Comparison of ENCODE assay signal across 8 mouse cellular contexts in the genomic region with DNA sequence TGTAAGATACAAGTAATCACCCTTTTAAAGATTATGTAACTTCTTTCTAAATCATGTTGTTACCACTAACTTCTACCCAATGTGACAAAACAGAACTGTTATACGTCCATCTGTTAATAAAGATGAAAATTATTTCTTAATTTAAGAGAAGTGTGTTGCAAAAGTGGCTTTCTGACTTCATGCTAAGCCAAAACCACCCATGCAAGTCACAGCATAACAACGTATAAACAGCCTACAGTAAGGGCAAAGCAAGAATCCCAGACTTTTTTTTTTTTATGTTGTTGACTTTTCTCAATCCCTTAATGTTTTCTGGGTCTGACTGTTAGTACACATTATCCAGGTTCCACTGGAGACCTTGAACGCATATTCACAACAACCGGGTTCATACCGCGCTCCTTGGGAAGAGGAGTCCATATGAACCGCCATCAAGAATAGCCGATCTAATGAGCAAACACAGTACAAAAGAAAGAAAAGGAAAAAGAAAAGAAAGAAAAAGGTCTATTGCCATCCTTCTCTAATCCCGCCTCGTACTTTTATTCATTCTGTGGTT. TPM values are rescaled to one million over a fixed set of nuclear protein-coding genes. Genes with fewer than 3 reads are reported as not detected.
DNase-seq lines count a peak whose midpoint lies in the region; ATAC-seq and TF ChIP-seq lines count a peak whose summit lies in the region.

No protein-coding gene starts in this region.

- H3K4me1 ChIP-seq in lung, postnatal 0 days (ENCODE audit: insufficient read depth, low read depth, low read length), result no peaks in the 10 kb centered on the region
- H3K4me1 ChIP-seq in embryonic facial prominence, embryonic 15.5 days, result no peaks in the 10 kb centered on the region
- H3K4me1 ChIP-seq in intestine, embryonic 16.5 days (ENCODE audit: control insufficient read depth, insufficient read depth, low read length), result no peaks in the 10 kb centered on the region; the same call in 1 of the 2 replicates
- peaks cover 7% of the 10 kb centered on the region; the same call in 1 of the 2 replicates for H3K4me1 ChIP-seq in neural tube, embryonic 15.5 days

- no peaks in the 10 kb centered on the region for H3K27me3 ChIP-seq in lung, postnatal 0 days (replicated peaks; ENCODE audit: insufficient read depth, low read length)
- H3K27me3 ChIP-seq in embryonic facial prominence, embryonic 15.5 days, result no peaks in the 10 kb centered on the region
- no peaks in the 10 kb centered on the region for H3K27me3 ChIP-seq in intestine, embryonic 16.5 days (replicated peaks; ENCODE audit: control insufficient read depth, insufficient read depth, low read length)
- no peaks in the 10 kb centered on the region for H3K27me3 ChIP-seq in neural tube, embryonic 15.5 days (replicated peaks)

- peak overlapping the region; percentile 63 for H3K4me3 ChIP-seq in lung, postnatal 0 days (ENCODE audit: low read depth, low read length)
- peak overlapping the region; percentile 70 for H3K4me3 ChIP-seq in embryonic facial prominence, embryonic 15.5 days (replicated peaks)
- H3K4me3 ChIP-seq in intestine, embryonic 16.5 days (ENCODE audit: low read length), result peak overlapping the region; percentile 73
- peak overlapping the region; percentile 72 for H3K4me3 ChIP-seq in neural tube, embryonic 15.5 days (replicated peaks)

- ATAC-seq in lung, postnatal 0 days, result no peak
- ATAC-seq in embryonic facial prominence, embryonic 15.5 days (ENCODE audit: insufficient number of reproducible peaks, low FRiP score, low TSS enrichment, low read depth), result no peak
- no peak for ATAC-seq in intestine, embryonic 16.5 days
- ATAC-seq in neural tube, embryonic 15.5 days (ENCODE audit: low FRiP score), result no peak
- ATAC-seq in erythroid progenitor cell, adult 5-6 weeks (replicated peaks; ENCODE audit: low FRiP score, poor library complexity, severe bottlenecking), result no peak

- no peak for TF ChIP-seq CTCF in lung, postnatal 0 days (IDR thresholded peaks at IDR 0.05)

- 15% methylated on average over 10 of the region's 10 CpGs for WGBS in lung, postnatal 0 days
- WGBS in embryonic facial prominence, embryonic 15.5 days, result 13% methylated on average over 10 of the region's 10 CpGs
- 14% methylated on average over 10 of the region's 10 CpGs for WGBS in intestine, embryonic 16.5 days
- 10% methylated on average over 10 of the region's 10 CpGs for WGBS in neural tube, embryonic 15.5 days

- H3K4me2 ChIP-seq in lung, postnatal 0 days (replicated peaks; ENCODE audit: low read depth, low read length), result peak overlapping the region; percentile 73
- H3K4me2 ChIP-seq in embryonic facial prominence, embryonic 15.5 days (replicated peaks), result peak overlapping the region; percentile 63
- H3K4me2 ChIP-seq in intestine, embryonic 16.5 days (ENCODE audit: low read depth, low read length), result peak overlapping the region; percentile 87
- peak overlapping the region; percentile 63 for H3K4me2 ChIP-seq in neural tube, embryonic 15.5 days

- TF ChIP-seq EP300 in lung, postnatal 0 days (IDR thresholded peaks at IDR 0.05), result no peak

- no peaks in the 10 kb centered on the region for H3K36me3 ChIP-seq in lung, postnatal 0 days (ENCODE audit: insufficient read depth, low read length)
- no peaks in the 10 kb centered on the region for H3K36me3 ChIP-seq in embryonic facial prominence, embryonic 15.5 days
- no peaks in the 10 kb centered on the region for H3K36me3 ChIP-seq in intestine, embryonic 16.5 days (ENCODE audit: control insufficient read depth, insufficient read depth, low read length)
- no peaks in the 10 kb centered on the region for H3K36me3 ChIP-seq in neural tube, embryonic 15.5 days

- no peak overlapping the region for H3K27ac ChIP-seq in lung, postnatal 0 days (ENCODE audit: low read length)
- no peak overlapping the region for H3K27ac ChIP-seq in embryonic facial prominence, embryonic 15.5 days (replicated peaks)
- no peak overlapping the region for H3K27ac ChIP-seq in intestine, embryonic 16.5 days (ENCODE audit: low read length)
- H3K27ac ChIP-seq in neural tube, embryonic 15.5 days (replicated peaks), result peak overlapping the region; percentile 99; the same call in 1 of the 2 replicates

- peak; percentile 59 for DNase-seq in lung, postnatal 0 days (ENCODE audit: low spot score)
- DNase-seq in lung, postnatal 14 days, result no peak
- no peak for DNase-seq in adrenal gland, postnatal 25 days
- DNase-seq in right cerebral cortex, postnatal 4 days, result no peak

- no peak overlapping the region for H3K9ac ChIP-seq in lung, postnatal 0 days (replicated peaks; ENCODE audit: low read depth)
- H3K9ac ChIP-seq in embryonic facial prominence, embryonic 15.5 days, result no peak overlapping the region
- no peak overlapping the region for H3K9ac ChIP-seq in intestine, embryonic 16.5 days (ENCODE audit: low read depth, low read length)
- peak overlapping the region; percentile 58 for H3K9ac ChIP-seq in neural tube, embryonic 15.5 days (replicated peaks)

- H3K9me3 ChIP-seq in lung, postnatal 0 days (ENCODE audit: low read length), result no peaks in the 10 kb centered on the region
- H3K9me3 ChIP-seq in embryonic facial prominence, embryonic 15.5 days (replicated peaks), result no peaks in the 10 kb centered on the region
- H3K9me3 ChIP-seq in intestine, embryonic 16.5 days (ENCODE audit: control insufficient read depth, low read length), result no peaks in the 10 kb centered on the region
- H3K9me3 ChIP-seq in neural tube, embryonic 15.5 days (replicated peaks), result no peaks in the 10 kb centered on the region

RNA-seq across cellular contexts. Expression of a gene that starts 0.8 kb away (rescaled TPM):
- 2.1 and 2.5 TPM in 2 replicates for polyA plus RNA-seq in lung, postnatal 0 days (2015; fragmentation: Nextera tagmentation; extraction: Ambion mirVana)
- 2.2 and 2.8 TPM in 2 replicates for polyA plus RNA-seq in embryonic facial prominence, embryonic 15.5 days (2015; fragmentation: Nextera tagmentation; extraction: Ambion mirVana)
- polyA plus RNA-seq in intestine, embryonic 16.5 days (2015; fragmentation: Nextera tagmentation; extraction: Ambion mirVana), result 2.6 and 3.1 TPM in 2 replicates
- 2.1 and 3.3 TPM in 2 replicates for polyA plus RNA-seq in neural tube, embryonic 15.5 days (2015; fragmentation: Nextera tagmentation; extraction: Ambion mirVana)
- total RNA-seq in erythroid progenitor cell, adult 5-6 weeks (2015; ENCODE audit: low replicate concordance), result 1.4 and 1.7 TPM in 2 replicates
- 1.4 TPM in 1 of 2 replicates, not detected in the other for total RNA-seq in erythroid progenitor cell, adult 5-6 weeks (2017; ENCODE audit: low replicate concordance)
- total RNA-seq in adrenal gland, postnatal 25 days (2021), result 47.6 and 63.1 TPM in 2 replicates

RNA-seq across cellular contexts. Expression of a gene that starts 36.6 kb away (rescaled TPM):
- polyA plus RNA-seq in lung, postnatal 0 days (2015; fragmentation: Nextera tagmentation; extraction: Ambion mirVana), result 41.8 and 49.0 TPM in 2 replicates
- polyA plus RNA-seq in embryonic facial prominence, embryonic 15.5 days (2015; fragmentation: Nextera tagmentation; extraction: Ambion mirVana), result 72.2 and 74.6 TPM in 2 replicates
- polyA plus RNA-seq in intestine, embryonic 16.5 days (2015; fragmentation: Nextera tagmentation; extraction: Ambion mirVana), result 82.3 and 85.4 TPM in 2 replicates
- 68.2 and 74.6 TPM in 2 replicates for polyA plus RNA-seq in neural tube, embryonic 15.5 days (2015; fragmentation: Nextera tagmentation; extraction: Ambion mirVana)
- total RNA-seq in erythroid progenitor cell, adult 5-6 weeks (2015; ENCODE audit: low replicate concordance), result 32.7 and 72.4 TPM in 2 replicates
- total RNA-seq in erythroid progenitor cell, adult 5-6 weeks (2017; ENCODE audit: low replicate concordance), result 56.0 and 71.2 TPM in 2 replicates
- total RNA-seq in adrenal gland, postnatal 25 days (2021), result 277 and 295 TPM in 2 replicates

RNA-seq across cellular contexts. Expression of a gene that starts 54.7 kb away (rescaled TPM):
- 30.1 and 33.4 TPM in 2 replicates for polyA plus RNA-seq in lung, postnatal 0 days (2015; fragmentation: Nextera tagmentation; extraction: Ambion mirVana)
- polyA plus RNA-seq in embryonic facial prominence, embryonic 15.5 days (2015; fragmentation: Nextera tagmentation; extraction: Ambion mirVana), result 32.8 and 36.9 TPM in 2 replicates
- polyA plus RNA-seq in intestine, embryonic 16.5 days (2015; fragmentation: Nextera tagmentation; extraction: Ambion mirVana), result 28.9 and 31.2 TPM in 2 replicates
- 41.3 and 44.2 TPM in 2 replicates for polyA plus RNA-seq in neural tube, embryonic 15.5 days (2015; fragmentation: Nextera tagmentation; extraction: Ambion mirVana)
- total RNA-seq in erythroid progenitor cell, adult 5-6 weeks (2015; ENCODE audit: low replicate concordance), result 4.6 and 6.8 TPM in 2 replicates
- total RNA-seq in erythroid progenitor cell, adult 5-6 weeks (2017; ENCODE audit: low replicate concordance), result 4.5 and 5.9 TPM in 2 replicates
- 25.9 and 33.4 TPM in 2 replicates for total RNA-seq in adrenal gland, postnatal 25 days (2021)

RNA-seq across cellular contexts. Expression of a gene that starts 54.9 kb away (rescaled TPM):
- polyA plus RNA-seq in lung, postnatal 0 days (2015; fragmentation: Nextera tagmentation; extraction: Ambion mirVana), result 1.1 and 1.2 TPM in 2 replicates
- polyA plus RNA-seq in embryonic facial prominence, embryonic 15.5 days (2015; fragmentation: Nextera tagmentation; extraction: Ambion mirVana), result 0.46 and 0.87 TPM in 2 replicates
- 0.09 and 0.15 TPM in 2 replicates for polyA plus RNA-seq in intestine, embryonic 16.5 days (2015; fragmentation: Nextera tagmentation; extraction: Ambion mirVana)
- 0.08 and 0.13 TPM in 2 replicates for polyA plus RNA-seq in neural tube, embryonic 15.5 days (2015; fragmentation: Nextera tagmentation; extraction: Ambion mirVana)
- total RNA-seq in erythroid progenitor cell, adult 5-6 weeks (2015; ENCODE audit: low replicate concordance), result not detected in 2 replicates
- not detected in 2 replicates for total RNA-seq in erythroid progenitor cell, adult 5-6 weeks (2017; ENCODE audit: low replicate concordance)
- total RNA-seq in adrenal gland, postnatal 25 days (2021), result not detected in 2 replicates
